Mouse (Mus musculus) MEL (cell line): ENCODE results near the gene Lsm7. TPM values are rescaled to one million over a fixed set of nuclear protein-coding genes. Genes with fewer than 3 reads are reported as not detected.

ENCODE experiments used
- DNase-seq: peaks from one replicate; pipeline ENCODE4 v3.0.0; 2011; ENCODE audit warnings: low read depth, low spot score
- H3K27ac ChIP-seq: 2 replicates; pipeline ENCODE4 v1.5.1; 2012; ENCODE audit warnings: low read depth, mild to moderate bottlenecking, control low read depth, low read length, moderate library complexity; ENCODE audit not compliant: control insufficient read depth
- H3K27me3 ChIP-seq, 2 experiments: fragments of 150-350 bp in 1 of 2; sonication (generic) in 1 of 2; 2 replicates each; pipeline ENCODE4 v1.6.1; 2012; ENCODE audit warnings: low read length in 2 of 2, mild to moderate bottlenecking in 2 of 2, improper control_type of control experiment in 1 of 2, moderate library complexity in 1 of 2; ENCODE audit not compliant: insufficient read depth in 2 of 2, control insufficient read depth in 1 of 2
- H3K36me3 ChIP-seq, 2 experiments: 2 replicates each; pipeline ENCODE4 v1.6.1; 2012 to 2014; ENCODE audit warnings: low read length in 2 of 2, improper control_type of control experiment in 1 of 2, inconsistent platforms in 1 of 2, mild to moderate bottlenecking in 1 of 2; ENCODE audit not compliant: insufficient read depth in 2 of 2, control insufficient read depth in 1 of 2
- H3K4me1 ChIP-seq, 2 experiments: fragments of 150-350 bp in 1 of 2; sonication (generic) in 1 of 2; 2 replicates each; pipeline ENCODE4 v1.6.1; 2012; ENCODE audit warnings: low read length in 2 of 2, improper control_type of control experiment in 1 of 2, mild to moderate bottlenecking in 1 of 2; ENCODE audit not compliant: insufficient read depth in 2 of 2, control insufficient read depth in 1 of 2
- H3K4me3 ChIP-seq, 2 experiments: fragments of 150-350 bp in 1 of 2; sonication (generic) in 1 of 2; 2 replicates each; pipeline ENCODE4 v1.5.1; 2012; ENCODE audit warnings: low read depth in 2 of 2, low read length in 2 of 2, mild to moderate bottlenecking in 2 of 2, moderate library complexity in 2 of 2, control low read depth in 1 of 2, improper control_type of control experiment in 1 of 2; ENCODE audit not compliant: control insufficient read depth in 1 of 2, insufficient read depth in 1 of 2
- H3K79me2 ChIP-seq: 2 replicates; pipeline ENCODE4 v1.6.1; 2012; ENCODE audit warnings: mild to moderate bottlenecking, low read length, moderate library complexity; ENCODE audit not compliant: control insufficient read depth, poor library complexity, insufficient read depth
- H3K9ac ChIP-seq: 2 replicates; pipeline ENCODE4 v1.6.1; 2012; ENCODE audit warnings: low read depth, mild to moderate bottlenecking, control low read depth, low read length, moderate library complexity; ENCODE audit not compliant: control insufficient read depth, poor library complexity, severe bottlenecking
- H3K9me3 ChIP-seq: fragments of 150-350 bp; sonication (generic); replicated peaks from 2 replicates; pipeline ENCODE4 v1.6.1; 2012; ENCODE audit warnings: mild to moderate bottlenecking, low read length, improper control_type of control experiment, moderate library complexity; ENCODE audit not compliant: insufficient read depth
- BHLHE40 ChIP-seq: IDR thresholded peaks from 2 replicates; pipeline ENCODE4 v1.6.1; 2012; ENCODE audit warnings: low read depth, mild to moderate bottlenecking, inconsistent platforms, low read length, improper control_type of control experiment, borderline replicate concordance
- CHD1 ChIP-seq: IDR thresholded peaks from 2 replicates; pipeline ENCODE4 v1.6.1; 2012; ENCODE audit warnings: low read depth, mild to moderate bottlenecking, inconsistent platforms, low read length, improper control_type of control experiment
- CTCF ChIP-seq, 3 experiments: IDR thresholded peaks in 2 of 3; conservative IDR thresholded peaks in 1 of 3; 2 replicates each; pipeline ENCODE4 v1.5.1; 2011 to 2012; ENCODE audit warnings: low read length in 3 of 3, low read depth in 2 of 3, mild to moderate bottlenecking in 2 of 3, improper control_type of control experiment in 1 of 3, inconsistent platforms in 1 of 3, mixed read lengths in 1 of 3, moderate library complexity in 1 of 3; ENCODE audit not compliant: control insufficient read depth in 1 of 3, insufficient read depth in 1 of 3, poor library complexity in 1 of 3, severe bottlenecking in 1 of 3
- E2F4 ChIP-seq: IDR thresholded peaks from 2 replicates; pipeline ENCODE4 v1.6.1; 2011; ENCODE audit warnings: low read depth, low read length, improper control_type of control experiment, borderline replicate concordance
- ELF1 ChIP-seq: IDR thresholded peaks from 2 replicates; pipeline ENCODE4 v1.6.1; 2014; ENCODE audit warnings: low read depth, mild to moderate bottlenecking, inconsistent platforms, low read length, improper control_type of control experiment, moderate library complexity
- EP300 ChIP-seq, 2 experiments: IDR thresholded peaks; 2 replicates each; pipeline ENCODE4 v1.6.1; 2011; ENCODE audit warnings: improper control_type of control experiment in 2 of 2, low read length in 2 of 2, low read depth in 1 of 2, mild to moderate bottlenecking in 1 of 2
- ETS1 ChIP-seq: IDR thresholded peaks from 2 replicates; pipeline ENCODE4 v1.6.1; 2012; ENCODE audit warnings: low read depth, mild to moderate bottlenecking, inconsistent platforms, low read length, improper control_type of control experiment, moderate library complexity
- GATA1 ChIP-seq: IDR thresholded peaks from 2 replicates; pipeline ENCODE4 v1.6.1; 2011; ENCODE audit warnings: low read depth, low read length, improper control_type of control experiment
- HCFC1 ChIP-seq: IDR thresholded peaks from 2 replicates; pipeline ENCODE4 v1.6.1; 2012; ENCODE audit warnings: low read depth, mild to moderate bottlenecking, inconsistent platforms, low read length, improper control_type of control experiment, moderate library complexity
- JUND ChIP-seq: IDR thresholded peaks from 2 replicates; pipeline ENCODE4 v1.6.1; 2011; ENCODE audit warnings: low read depth, mild to moderate bottlenecking, improper control_type of control experiment, low read length
- MAX ChIP-seq: IDR thresholded peaks from 2 replicates; pipeline ENCODE4 v1.6.1; 2011; ENCODE audit warnings: low read length, improper control_type of control experiment
- MAZ ChIP-seq: IDR thresholded peaks from 2 replicates; pipeline ENCODE4 v1.6.1; 2012; ENCODE audit warnings: low read depth, mild to moderate bottlenecking, inconsistent platforms, low read length, improper control_type of control experiment
- MEF2A ChIP-seq: IDR thresholded peaks from 2 replicates; pipeline ENCODE4 v1.6.1; 2014; ENCODE audit warnings: low read depth, mild to moderate bottlenecking, inconsistent platforms, low read length, improper control_type of control experiment; ENCODE audit not compliant: poor library complexity, insufficient replicate concordance, severe bottlenecking; ENCODE audit errors: extremely low read depth
- MXI1 ChIP-seq: IDR thresholded peaks from 2 replicates; pipeline ENCODE4 v1.6.1; 2011; ENCODE audit warnings: mild to moderate bottlenecking, low read depth, low read length, improper control_type of control experiment
- MYB ChIP-seq: IDR thresholded peaks from 2 replicates; pipeline ENCODE4 v1.6.1; 2011; ENCODE audit warnings: mild to moderate bottlenecking, low read depth, low read length, improper control_type of control experiment
- MYC ChIP-seq: IDR thresholded peaks from 2 replicates; pipeline ENCODE4 v1.6.1; 2011; ENCODE audit warnings: low read depth, mild to moderate bottlenecking, low read length, improper control_type of control experiment, moderate library complexity
- NELFE ChIP-seq: IDR thresholded peaks from 2 replicates; pipeline ENCODE4 v1.6.1; 2011; ENCODE audit warnings: low read depth, low read length, improper control_type of control experiment
- POLR2A ChIP-seq, 2 experiments: IDR thresholded peaks; 2 replicates each; pipeline ENCODE4 v1.6.1; 2011 to 2012; ENCODE audit warnings: low read length in 2 of 2, mild to moderate bottlenecking in 2 of 2, control low read depth in 1 of 2, improper control_type of control experiment in 1 of 2, low read depth in 1 of 2, moderate library complexity in 1 of 2; ENCODE audit not compliant: control insufficient read depth in 1 of 2, insufficient read depth in 1 of 2, poor library complexity in 1 of 2
- POLR2AphosphoS2 ChIP-seq: IDR thresholded peaks from 2 replicates; pipeline ENCODE4 v1.6.1; 2011; ENCODE audit warnings: low read length, improper control_type of control experiment
- POLR2AphosphoS5 ChIP-seq: IDR thresholded peaks from 2 replicates; pipeline ENCODE4 v1.6.1; 2012; ENCODE audit warnings: low read depth, borderline replicate concordance, mild to moderate bottlenecking, inconsistent platforms, low read length, moderate library complexity, mixed read lengths
- RAD21 ChIP-seq: IDR thresholded peaks from 2 replicates; pipeline ENCODE4 v1.6.1; 2011; ENCODE audit warnings: mild to moderate bottlenecking, low read depth, low read length, improper control_type of control experiment
- RCOR1 ChIP-seq: IDR thresholded peaks from 2 replicates; pipeline ENCODE4 v1.6.1; 2012; ENCODE audit warnings: low read depth, mild to moderate bottlenecking, inconsistent platforms, low read length, improper control_type of control experiment
- SIN3A ChIP-seq: IDR thresholded peaks from 2 replicates; pipeline ENCODE4 v1.6.1; 2012; ENCODE audit warnings: low read length, improper control_type of control experiment, inconsistent platforms
- SMC3 ChIP-seq: IDR thresholded peaks from 2 replicates; pipeline ENCODE4 v1.6.1; 2011; ENCODE audit warnings: low read depth, low read length, improper control_type of control experiment
- TAL1 ChIP-seq: IDR thresholded peaks from 2 replicates; pipeline ENCODE4 v1.6.1; 2012; ENCODE audit warnings: mild to moderate bottlenecking, inconsistent platforms, low read length, moderate library complexity, mixed read lengths
- TBP ChIP-seq: IDR thresholded peaks from 2 replicates; pipeline ENCODE4 v1.8.0; 2011; ENCODE audit warnings: low read depth, low read length, improper control_type of control experiment
- TCF12 ChIP-seq: IDR thresholded peaks from 2 replicates; pipeline ENCODE4 v1.6.1; 2014; ENCODE audit warnings: low read depth, mild to moderate bottlenecking, inconsistent platforms, low read length, improper control_type of control experiment, moderate library complexity
- USF1 ChIP-seq: IDR thresholded peaks from 2 replicates; pipeline ENCODE4 v1.6.1; 2014; ENCODE audit warnings: low read depth, mild to moderate bottlenecking, inconsistent platforms, low read length, improper control_type of control experiment, moderate library complexity
- USF2 ChIP-seq, 2 experiments: IDR thresholded peaks; 2 replicates each; pipeline ENCODE4 v1.6.1; 2011 to 2012; ENCODE audit warnings: improper control_type of control experiment in 2 of 2, low read length in 2 of 2, borderline replicate concordance in 1 of 2, inconsistent platforms in 1 of 2, low read depth in 1 of 2, mild to moderate bottlenecking in 1 of 2; ENCODE audit not compliant: insufficient read depth in 1 of 2
- ZMIZ1 ChIP-seq: IDR thresholded peaks from 2 replicates; pipeline ENCODE4 v1.6.1; 2012; ENCODE audit warnings: low read depth, mild to moderate bottlenecking, inconsistent platforms, low read length, improper control_type of control experiment, moderate library complexity
- polyA plus RNA-seq, 2 experiments: library from polyadenylated mRNA; stranded (reverse) in 1 of 2; unstranded in 1 of 2; fragments of >175 nt in 1 of 2; fragments of >200 nt in 1 of 2; gene quantifications; 2 replicates each; pipeline versions ENCODE4 v1.2.1 to v1.2.4; 2012; ENCODE audit warnings: low replicate concordance in 2 of 2, low read depth in 1 of 2; ENCODE audit not compliant: insufficient read length in 2 of 2, insufficient read depth in 1 of 2, missing spikeins in 1 of 2
- total RNA-seq: library from RNA; depleted of rRNA; stranded (reverse); fragments of 300-350 nt; gene quantifications from 2 replicates; pipeline ENCODE4 v1.2.3, GENCODE M21; 2012

Gene Lsm7
- total and polyA plus RNA-seq, 3 experiments: 246 to 637 TPM; not detected in 1

GRCm38 (mm10) chr10:80858350-80858935 lies 3.4 kb upstream of the Lsm7 start:
- Histone ChIP-seq H3K36me3 (peaks cover 2 to 31% of the 10 kb centered on the region in 2 experiments; a peak in 3 of 4 replicates), H3K4me3 (no peak overlapping the region; a peak in 1 of 4 replicates)
- TF ChIP-seq SIN3A (peak; percentile 83), POLR2AphosphoS5 (no peak), ZMIZ1 (peak; percentile 43; the same call in 1 of the 2 replicates), CHD1 (no peak), MAX (no peak), TBP (no peak), MYC (no peak), E2F4 (no peak), GATA1 (peak; percentile 59; the same call in 1 of the 2 replicates), BHLHE40 (0 out of 2 replicates have a peak, but pooled peaks have one; percentile 32), POLR2AphosphoS2 (no peak), TCF12 (peak; percentile 86), RCOR1 (peak; percentile 49; the same call in 1 of the 2 replicates), MAZ (0 out of 2 replicates have a peak, but pooled peaks have one; percentile 24), TAL1 (peak; percentile 83), MYB (peak; percentile 48; the same call in 1 of the 2 replicates), EP300 (IDR thresholded peaks at IDR 0.05; ENCODE audit: low read depth in 1 of 2, low read length in 2 of 2) (peak; percentile 69 to 87), ETS1 (peak; percentile 49; the same call in 1 of the 2 replicates), MXI1 (peak; percentile 67)
- TF ChIP-seq, all 39 proteins: peak for 12
- peak; percentile 81 for DNase-seq
- peak overlapping the region; percentile 83 for H3K9ac ChIP-seq
- no peaks in the 10 kb centered on the region for H3K27me3 ChIP-seq
- H3K27ac ChIP-seq: peak overlapping the region; percentile 80
- H3K4me1 ChIP-seq: peaks cover 19 to 43% of the 10 kb centered on the region in 2 experiments
- H3K9me3 ChIP-seq: no peaks in the 10 kb centered on the region
- peaks cover 61% of the 10 kb centered on the region for H3K79me2 ChIP-seq

DNA sequence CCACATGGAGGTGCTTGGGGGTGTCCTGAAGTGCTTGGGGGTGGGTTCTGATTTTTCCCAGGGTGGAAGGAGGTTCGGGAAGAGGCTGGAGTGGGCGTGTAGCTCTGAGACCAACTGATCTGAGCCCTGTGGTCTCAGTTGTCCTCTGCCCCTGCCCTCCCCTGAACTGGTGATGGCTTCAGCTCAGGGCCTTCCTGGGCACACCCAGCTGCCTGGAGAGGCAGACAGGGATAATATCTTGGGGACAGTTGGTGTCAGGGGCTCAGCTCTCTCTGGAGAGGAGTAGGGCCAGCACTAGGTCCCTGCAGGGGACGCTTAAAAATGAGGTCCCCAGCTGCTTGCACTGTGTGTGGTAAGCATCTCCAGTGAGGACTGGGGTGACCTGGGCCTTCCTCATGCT lies 2.8 kb upstream of the Lsm7 start:
- Histone ChIP-seq H3K4me3 (no peak overlapping the region; a peak in 1 of 4 replicates), H3K9me3 (no peaks in the 10 kb centered on the region), H3K4me1 (peaks cover 19 to 43% of the 10 kb centered on the region in 2 experiments), H3K27me3 (no peaks in the 10 kb centered on the region)
- no peak for DNase-seq
- TF ChIP-seq MYC (no peak), MEF2A (no peak), USF2 (IDR thresholded peaks at IDR 0.05; ENCODE audit: borderline replicate concordance in 1 of 2, insufficient read depth in 1 of 2, low read depth in 1 of 2, low read length in 2 of 2) (no peak), ELF1 (no peak), SMC3 (no peak), RAD21 (no peak), CTCF (IDR thresholded peaks at IDR 0.05 in 2 of 3, conservative IDR thresholded peaks at IDR 0.05 in 1 of 3; ENCODE audit: control insufficient read depth in 1 of 3, insufficient read depth in 1 of 3, low read depth in 2 of 3, low read length in 3 of 3, poor library complexity in 1 of 3, severe bottlenecking in 1 of 3) (no peak), TAL1 (no peak), TBP (no peak), ETS1 (no peak), CHD1 (no peak), JUND (no peak), POLR2A (IDR thresholded peaks at IDR 0.05; ENCODE audit: control insufficient read depth in 1 of 2, insufficient read depth in 1 of 2, low read depth in 1 of 2, low read length in 2 of 2, poor library complexity in 1 of 2) (no peak), NELFE (no peak), GATA1 (no peak), ZMIZ1 (no peak), MAZ (no peak), HCFC1 (no peak), USF1 (no peak)
- TF ChIP-seq, all 39 proteins: peak for 0
- Histone ChIP-seq H3K79me2 (peaks cover 64% of the 10 kb centered on the region), H3K9ac (peak overlapping the region; percentile 83), H3K36me3 (peaks cover 2 to 31% of the 10 kb centered on the region in 2 experiments; a peak in 3 of 4 replicates), H3K27ac (peak overlapping the region; percentile 71)
